Mouse (Mus musculus): Measurements from ENCODE around the gene Tmem147. TPM values are rescaled to one million over a fixed set of nuclear protein-coding genes. Genes with fewer than 3 reads are reported as not detected.

The Tmem147 gene
- polyA plus RNA-seq, 1 experiment from 2014 or later = 221 TPM

GRCm38 (mm10) chr7:30765173-30765572 is 35.8 kb upstream of the Tmem147 start:
- Histone ChIP-seq H3K4me2 (replicated peaks; ENCODE audit: low read depth) (0 out of 2 replicates have a peak overlapping the region, but pooled peaks have one; percentile 8), H3K36me3 (ENCODE audit: control insufficient read depth, insufficient read depth, low read length) (no peaks in the 10 kb centered on the region), H3K9ac (ENCODE audit: low read length) (no peak overlapping the region), H3K4me3 (ENCODE audit: low read depth, low read length) (peak overlapping the region; percentile 2; the same call in 1 of the 2 replicates), H3K4me1 (replicated peaks; ENCODE audit: control insufficient read depth, insufficient read depth) (no peaks in the 10 kb centered on the region; the same call in 1 of the 2 replicates), H3K9me3 (ENCODE audit: control insufficient read depth, low read length) (no peaks in the 10 kb centered on the region), H3K27me3 (ENCODE audit: control insufficient read depth, insufficient read depth, low read length) (no peaks in the 10 kb centered on the region), H3K27ac (replicated peaks) (no peak overlapping the region)
- 47% methylated on average over 11 of the region's 11 CpGs for WGBS
- no peak for ATAC-seq (ENCODE audit: low FRiP score, low TSS enrichment)
- DNase-seq (ENCODE audit: low spot score) = no peak
- no peak for TF ChIP-seq EP300 (optimal IDR thresholded peaks at IDR 0.05)
- no peak for TF ChIP-seq CTCF (IDR thresholded peaks at IDR 0.05; ENCODE audit: low read depth)

GRCm38 (mm10) chr7:30763456-30763855 is 34.1 kb upstream of the Tmem147 start, which contains the start of gene Dmkn:
Dmkn (plus strand) TSS chr7:30763756.
- no peaks in the 10 kb centered on the region for H3K36me3 ChIP-seq (ENCODE audit: control insufficient read depth, insufficient read depth, low read length)
- no peaks in the 10 kb centered on the region for H3K27me3 ChIP-seq (ENCODE audit: control insufficient read depth, insufficient read depth, low read length)
- TF ChIP-seq CTCF (IDR thresholded peaks at IDR 0.05; ENCODE audit: low read depth) = no peak
- no peak for TF ChIP-seq EP300 (optimal IDR thresholded peaks at IDR 0.05)
- H3K9me3 ChIP-seq (ENCODE audit: control insufficient read depth, low read length) = no peaks in the 10 kb centered on the region
- no peaks in the 10 kb centered on the region; the same call in 1 of the 2 replicates for H3K4me1 ChIP-seq (replicated peaks; ENCODE audit: control insufficient read depth, insufficient read depth)
- peak; percentile 56; the same call in 1 of the 2 replicates for ATAC-seq (ENCODE audit: low FRiP score, low TSS enrichment)
- peak within 1 kb of the TSS; percentile 56 for H3K27ac ChIP-seq (replicated peaks)
- no peak within 1 kb of the TSS for H3K4me2 ChIP-seq (replicated peaks; ENCODE audit: low read depth)
- no peak within 1 kb of the TSS for H3K9ac ChIP-seq (ENCODE audit: low read length)
- 31% methylated on average over 5 of the region's 5 CpGs for WGBS
- peak; percentile 36 for DNase-seq (ENCODE audit: low spot score)
- no peak within 1 kb of the TSS for H3K4me3 ChIP-seq (ENCODE audit: low read depth, low read length)

GRCm38 (mm10) chr7:30761769-30762352 is 32.5 kb upstream of the Tmem147 start:
- H3K27me3 ChIP-seq (ENCODE audit: control insufficient read depth, insufficient read depth, low read length) = no peaks in the 10 kb centered on the region
- no peak overlapping the region for H3K4me3 ChIP-seq (ENCODE audit: low read depth, low read length)
- no peak overlapping the region for H3K4me2 ChIP-seq (replicated peaks; ENCODE audit: low read depth)
- 67% methylated on average over 4 of the region's 4 CpGs for WGBS
- no peak for TF ChIP-seq EP300 (optimal IDR thresholded peaks at IDR 0.05)
- TF ChIP-seq CTCF (IDR thresholded peaks at IDR 0.05; ENCODE audit: low read depth) = no peak
- no peaks in the 10 kb centered on the region for H3K36me3 ChIP-seq (ENCODE audit: control insufficient read depth, insufficient read depth, low read length)
- H3K4me1 ChIP-seq (replicated peaks; ENCODE audit: control insufficient read depth, insufficient read depth) = no peaks in the 10 kb centered on the region; the same call in 1 of the 2 replicates
- no peak overlapping the region for H3K9ac ChIP-seq (ENCODE audit: low read length)
- ATAC-seq (ENCODE audit: low FRiP score, low TSS enrichment) (no peak), DNase-seq (ENCODE audit: low spot score) (no peak)
- no peak overlapping the region for H3K27ac ChIP-seq (replicated peaks)
- H3K9me3 ChIP-seq (ENCODE audit: control insufficient read depth, low read length) = no peaks in the 10 kb centered on the region

- no peaks in the 10 kb centered on the region for H3K36me3 ChIP-seq (ENCODE audit: control insufficient read depth, insufficient read depth, low read length)
- no peak overlapping the region for H3K9ac ChIP-seq (ENCODE audit: low read length)
- no peaks in the 10 kb centered on the region for H3K27me3 ChIP-seq (ENCODE audit: control insufficient read depth, insufficient read depth, low read length)
- TF ChIP-seq EP300 (optimal IDR thresholded peaks at IDR 0.05) (no peak), CTCF (IDR thresholded peaks at IDR 0.05; ENCODE audit: low read depth) (peak; percentile 65)
- no peak overlapping the region for H3K4me2 ChIP-seq (replicated peaks; ENCODE audit: low read depth)
- DNase-seq (ENCODE audit: low spot score) = peak; percentile 62
- 15% methylated on average over 4 of the region's 4 CpGs for WGBS
- no peak overlapping the region for H3K4me3 ChIP-seq (ENCODE audit: low read depth, low read length)
- peak; percentile 48; the same call in 1 of the 2 replicates for ATAC-seq (ENCODE audit: low FRiP score, low TSS enrichment)
- no peaks in the 10 kb centered on the region for H3K9me3 ChIP-seq (ENCODE audit: control insufficient read depth, low read length)
- H3K27ac ChIP-seq (replicated peaks) = peak overlapping the region; percentile 24; the same call in 1 of the 2 replicates
- H3K4me1 ChIP-seq (replicated peaks; ENCODE audit: control insufficient read depth, insufficient read depth) = no peaks in the 10 kb centered on the region; the same call in 1 of the 2 replicates
These were observed 29.5 kb upstream of the Tmem147 start for GRCm38 (mm10) chr7:30758853-30759252.

- no peak for TF ChIP-seq EP300 (optimal IDR thresholded peaks at IDR 0.05)
- no peak for TF ChIP-seq CTCF (IDR thresholded peaks at IDR 0.05; ENCODE audit: low read depth)
- Histone ChIP-seq H3K9ac (ENCODE audit: low read length) (no peak overlapping the region), H3K36me3 (ENCODE audit: control insufficient read depth, insufficient read depth, low read length) (no peaks in the 10 kb centered on the region), H3K27me3 (ENCODE audit: control insufficient read depth, insufficient read depth, low read length) (no peaks in the 10 kb centered on the region), H3K4me2 (replicated peaks; ENCODE audit: low read depth) (no peak overlapping the region), H3K9me3 (ENCODE audit: control insufficient read depth, low read length) (no peaks in the 10 kb centered on the region), H3K4me1 (replicated peaks; ENCODE audit: control insufficient read depth, insufficient read depth) (no peaks in the 10 kb centered on the region; the same call in 1 of the 2 replicates), H3K4me3 (ENCODE audit: low read depth, low read length) (no peak overlapping the region), H3K27ac (replicated peaks) (no peak overlapping the region)
- ATAC-seq (ENCODE audit: low FRiP score, low TSS enrichment) (no peak), DNase-seq (ENCODE audit: low spot score) (no peak)
- 59% methylated on average over 3 of the region's 3 CpGs for WGBS
These were observed 27.7 kb upstream of the Tmem147 start for GRCm38 (mm10) chr7:30757001-30757400.

GRCm38 (mm10) chr7:30751086-30751669 is 21.8 kb upstream of the Tmem147 start, which contains the start of gene Sbsn:
Sbsn (plus strand) TSS chr7:30751471.
- Histone ChIP-seq H3K27me3 (ENCODE audit: control insufficient read depth, insufficient read depth, low read length) (no peaks in the 10 kb centered on the region), H3K36me3 (ENCODE audit: control insufficient read depth, insufficient read depth, low read length) (no peaks in the 10 kb centered on the region), H3K4me1 (replicated peaks; ENCODE audit: control insufficient read depth, insufficient read depth) (no peaks in the 10 kb centered on the region), H3K4me3 (ENCODE audit: low read depth, low read length) (no peak within 1 kb of the TSS), H3K27ac (replicated peaks) (peak within 1 kb of the TSS; percentile 83), H3K4me2 (replicated peaks; ENCODE audit: low read depth) (no peak within 1 kb of the TSS; the same call in 1 of the 2 replicates), H3K9ac (ENCODE audit: low read length) (no peak within 1 kb of the TSS), H3K9me3 (ENCODE audit: control insufficient read depth, low read length) (no peaks in the 10 kb centered on the region)
- no peak for DNase-seq (ENCODE audit: low spot score)
- ATAC-seq (ENCODE audit: low FRiP score, low TSS enrichment) = peak; percentile 19; the same call in 1 of the 2 replicates
- TF ChIP-seq CTCF (IDR thresholded peaks at IDR 0.05; ENCODE audit: low read depth) = no peak
- no peak for TF ChIP-seq EP300 (optimal IDR thresholded peaks at IDR 0.05)
- 37% methylated on average over 5 of the region's 5 CpGs for whole genome bisulfite sequencing

All from stomach, postnatal 0 days (tissue).